ENCODE assay signal across 19 mouse cellular contexts in genomic region chr10:78201182-78201581, GRCm38 (mm10).
"Had no signal": no experiment of that assay in that cellular context is flagged by ENCODE, and none has a peak within 500 bp of the region (broad histone marks: within the 10 kb centered on the region; RNA-seq: fewer than 3 reads in every experiment).

No protein-coding gene starts in this region.

- ATAC-seq: intestine, embryonic 15.5 days; lung, postnatal 0 days had no signal

- H3K4me3 ChIP-seq: intestine, embryonic 15.5 days; kidney, embryonic 15.5 days; limb, embryonic 10.5 days; limb, embryonic 13.5 days; megakaryocyte, embryonic 14.5 days had no signal

- H3K4me2 ChIP-seq: intestine, embryonic 15.5 days; kidney, embryonic 15.5 days; limb, embryonic 13.5 days; lung, embryonic 14.5 days; midbrain, embryonic 11.5 days had no signal

- H3K9me3 ChIP-seq: intestine, embryonic 15.5 days; kidney, embryonic 15.5 days; limb, embryonic 10.5 days; limb, embryonic 13.5 days; megakaryocyte, embryonic 14.5 days had no signal

- H3K27me3 ChIP-seq: intestine, embryonic 15.5 days; kidney, embryonic 15.5 days; limb, embryonic 13.5 days; megakaryocyte, embryonic 14.5 days had no signal

- H3K9ac ChIP-seq: intestine, embryonic 15.5 days; kidney, embryonic 15.5 days; limb, embryonic 13.5 days; lung, embryonic 14.5 days had no signal

- DNase-seq: kidney, adult 11 months; kidney, adult 8-10 months; kidney, postnatal 10 days; kidney, postnatal 36 days; lung, embryonic 14.5 days; midbrain, embryonic 14.5 days; right cerebral cortex, adult 18-20 months; right cerebral cortex, postnatal 14 days; spleen, adult 18-20 months; thymus, adult 2 months; thymus, postnatal 36 days had no signal

- H3K27ac ChIP-seq: intestine, embryonic 15.5 days; kidney, embryonic 15.5 days; limb, embryonic 10.5 days; limb, embryonic 13.5 days; macrophage had no signal

- H3K4me1 ChIP-seq: intestine, embryonic 15.5 days; kidney, embryonic 15.5 days; limb, embryonic 10.5 days; limb, embryonic 13.5 days had no signal
